Comparison of ENCODE assay signal across 10 mouse cellular contexts in the genomic region with DNA sequence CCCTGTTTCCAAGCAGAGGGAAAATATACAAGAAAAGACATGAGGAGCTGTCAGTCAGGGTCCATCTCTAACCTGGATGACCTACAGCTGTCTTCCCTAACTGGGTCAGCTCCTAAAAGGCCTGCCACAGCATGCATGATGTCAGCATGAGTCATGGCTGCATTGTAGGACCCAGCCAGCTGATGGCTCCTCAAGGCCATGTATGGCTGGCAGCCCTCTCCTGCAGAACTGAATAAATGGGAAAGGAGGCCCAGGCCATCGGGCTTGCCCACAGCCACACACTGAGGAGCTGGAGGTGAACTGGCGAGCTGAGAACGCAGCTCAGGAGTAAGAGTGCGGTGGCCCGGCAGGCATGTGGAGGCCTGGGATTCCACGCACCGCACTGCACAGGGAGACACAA. TPM values are rescaled to one million over a fixed set of nuclear protein-coding genes. Genes with fewer than 3 reads are reported as not detected.
DNase-seq lines count a peak whose midpoint lies in the region; ATAC-seq lines count a peak whose summit lies in the region.
"Had no signal": no experiment of that assay in that cellular context is flagged by ENCODE, and none has a peak within 500 bp of the region (broad histone marks: within the 10 kb centered on the region; RNA-seq: fewer than 3 reads in every experiment).

No protein-coding gene starts in this region.

- no peak for ATAC-seq in erythroid progenitor cell, adult 5-6 weeks (replicated peaks; ENCODE audit: low FRiP score, poor library complexity, severe bottlenecking)

- peaks cover 32% of the 10 kb centered on the region for H3K36me3 ChIP-seq in macrophage (ENCODE audit: inconsistent target)

- H3K27ac ChIP-seq in macrophage, result peak overlapping the region; percentile 85

- no peak overlapping the region for H3K4me3 ChIP-seq in macrophage (ENCODE audit: inconsistent target)

- DNase-seq in cerebellum, postnatal 25 days, result peak; percentile 17 to 23
- DNase-seq in cerebellum, postnatal 14 days, result no peak
- DNase-seq in lung, postnatal 10 days, result peak; percentile 14
- DNase-seq in lung, postnatal 36 days, result no peak
- DNase-seq in brain, adult 2 months (ENCODE audit: low read depth, low spot score), result peak; percentile 63
- DNase-seq in left cerebral cortex, adult 18-20 months (ENCODE audit: low spot score in 2 of 2), result no peak
- DNase-seq: kidney, adult 9 months; right cerebral cortex, postnatal 25 days had no signal

- 89% methylated on average over 7 of the region's 7 CpGs for WGBS in macrophage (ENCODE audit: missing documents)

- H3K79me2 ChIP-seq in macrophage (ENCODE audit: inconsistent target), result peaks cover 100% of the 10 kb centered on the region

RNA-seq across cellular contexts. Expression of a gene that starts 16.3 kb away (rescaled TPM):
- 100 to 1,000 TPM in 10 of 26 experiments, 10 to 100 TPM in 16; 13.2 to 201 (median 81.1) TPM for total RNA-seq in macrophage (2018; cell fraction: chromatin; rRNA removed)
- 10 to 100 TPM; 20.1 to 48.9 (median 40.0) TPM for total RNA-seq in macrophage (2018; cell fraction: cytosol; rRNA removed)
- total RNA-seq in macrophage (2018; cell fraction: nucleus; rRNA removed), result 100 to 1,000 TPM in 1 of 26 experiments, 10 to 100 TPM in 25; 17.4 to 162 (median 47.9) TPM
- polyA plus RNA-seq in macrophage (2018), result 37.5 to 90.6 TPM (median 56.1 TPM) in 3 replicates
- total RNA-seq in erythroid progenitor cell, adult 5-6 weeks (2015; ENCODE audit: low replicate concordance), result 122 and 135 TPM in 2 replicates
- total RNA-seq in erythroid progenitor cell, adult 5-6 weeks (2017; ENCODE audit: low replicate concordance), result 217 and 249 TPM in 2 replicates
- 10 to 100 TPM; 40.2 to 41.0 TPM for total RNA-seq in left cerebral cortex, adult 18-20 months (2021)

RNA-seq across cellular contexts. Expression of a gene that starts 33.2 kb away (rescaled TPM):
- 10 to 100 TPM in 19 of 26 experiments, 1 to 10 TPM in 7; 4.2 to 77.2 (median 16.0) TPM for total RNA-seq in macrophage (2018; cell fraction: chromatin; rRNA removed)
- total RNA-seq in macrophage (2018; cell fraction: cytosol; rRNA removed), result 10 to 100 TPM in 25 of 26 experiments, 1 to 10 TPM in 1; 9.4 to 57.2 (median 41.3) TPM
- 10 to 100 TPM; 12.2 to 88.6 (median 34.5) TPM for total RNA-seq in macrophage (2018; cell fraction: nucleus; rRNA removed)
- polyA plus RNA-seq in macrophage (2018), result 16.4 to 43.0 TPM (median 32.4 TPM) in 3 replicates
- not detected in 2 replicates for total RNA-seq in erythroid progenitor cell, adult 5-6 weeks (2015; ENCODE audit: low replicate concordance)
- total RNA-seq in erythroid progenitor cell, adult 5-6 weeks (2017; ENCODE audit: low replicate concordance), result under 0.01 and 0.39 TPM in 2 replicates
- 1 to 10 TPM; 2.9 to 3.4 TPM for total RNA-seq in left cerebral cortex, adult 18-20 months (2021)

RNA-seq across cellular contexts. Expression of a gene that starts 45.0 kb away (rescaled TPM):
- total RNA-seq in macrophage (2018; cell fraction: chromatin; rRNA removed), result 100 to 1,000 TPM in 1 of 26 experiments, 10 to 100 TPM in 25; 22.8 to 165 (median 60.4) TPM
- total RNA-seq in macrophage (2018; cell fraction: cytosol; rRNA removed), result 10 to 100 TPM; 54.0 to 83.6 (median 69.2) TPM
- 10 to 100 TPM; 26.2 to 82.9 (median 39.4) TPM for total RNA-seq in macrophage (2018; cell fraction: nucleus; rRNA removed)
- 76.8 to 138 TPM (median 100 TPM) in 3 replicates for polyA plus RNA-seq in macrophage (2018)
- 47.4 and 59.5 TPM in 2 replicates for total RNA-seq in erythroid progenitor cell, adult 5-6 weeks (2015; ENCODE audit: low replicate concordance)
- total RNA-seq in erythroid progenitor cell, adult 5-6 weeks (2017; ENCODE audit: low replicate concordance), result 41.5 and 59.7 TPM in 2 replicates
- total RNA-seq in left cerebral cortex, adult 18-20 months (2021), result 100 to 1,000 TPM; 133 to 134 TPM

RNA-seq across cellular contexts. Expression of a gene that starts 55.4 kb away (rescaled TPM):
- total RNA-seq in macrophage (2018; cell fraction: chromatin; rRNA removed), result 100 to 1,000 TPM in 1 of 26 experiments, 10 to 100 TPM in 25; 11.2 to 116 (median 35.8) TPM
- total RNA-seq in macrophage (2018; cell fraction: cytosol; rRNA removed), result 10 to 100 TPM in 7 of 26 experiments, 1 to 10 TPM in 19; 4.2 to 11.8 (median 8.8) TPM
- 100 to 1,000 TPM in 1 of 26 experiments, 10 to 100 TPM in 25; 10.4 to 102 (median 21.1) TPM for total RNA-seq in macrophage (2018; cell fraction: nucleus; rRNA removed)
- polyA plus RNA-seq in macrophage (2018), result 9.3 to 35.0 TPM (median 13.9 TPM) in 3 replicates
- 6.7 and 19.1 TPM in 2 replicates for total RNA-seq in erythroid progenitor cell, adult 5-6 weeks (2015; ENCODE audit: low replicate concordance)
- 7.1 and 16.2 TPM in 2 replicates for total RNA-seq in erythroid progenitor cell, adult 5-6 weeks (2017; ENCODE audit: low replicate concordance)
- 10 to 100 TPM; 20.7 to 23.3 TPM for total RNA-seq in left cerebral cortex, adult 18-20 months (2021)

RNA-seq across cellular contexts. Expression of a gene that starts 59.1 kb away (rescaled TPM):
- 10 to 100 TPM; 13.5 to 52.6 (median 33.4) TPM for total RNA-seq in macrophage (2018; cell fraction: chromatin; rRNA removed)
- 10 to 100 TPM; 37.6 to 59.8 (median 51.4) TPM for total RNA-seq in macrophage (2018; cell fraction: cytosol; rRNA removed)
- 10 to 100 TPM; 10.2 to 51.7 (median 31.3) TPM for total RNA-seq in macrophage (2018; cell fraction: nucleus; rRNA removed)
- 27.9 to 56.9 TPM (median 50.5 TPM) in 3 replicates for polyA plus RNA-seq in macrophage (2018)
- total RNA-seq in erythroid progenitor cell, adult 5-6 weeks (2015; ENCODE audit: low replicate concordance), result 13.0 and 22.0 TPM in 2 replicates
- total RNA-seq in erythroid progenitor cell, adult 5-6 weeks (2017; ENCODE audit: low replicate concordance), result 13.3 and 18.0 TPM in 2 replicates
- 10 to 100 TPM; 57.3 to 62.1 TPM for total RNA-seq in left cerebral cortex, adult 18-20 months (2021)

Comparison
In these comparisons a context has a peak if more than half of its experiments do, and no peak if none do; other contexts are left out.
1. DNase-seq: peak in cerebellum, postnatal 25 days (2 of 2), lung, postnatal 10 days (single experiment) and brain, adult 2 months (single experiment); none in cerebellum, postnatal 14 days (0 of 2), lung, postnatal 36 days (single experiment) and left cerebral cortex, adult 18-20 months (0 of 2).